Mouse (Mus musculus): Measurements from ENCODE around the gene Eif2a. TPM values are rescaled to one million over a fixed set of nuclear protein-coding genes. Genes with fewer than 3 reads are reported as not detected.
"Not testable (repeated sequence)": the region's sequence is repeated elsewhere in the genome, so short reads cannot be mapped to it uniquely, and the experiment has no call there.

The Eif2a gene
- polyA plus RNA-seq, 1 experiment from 2014 or later = 32.0 TPM

DNA sequence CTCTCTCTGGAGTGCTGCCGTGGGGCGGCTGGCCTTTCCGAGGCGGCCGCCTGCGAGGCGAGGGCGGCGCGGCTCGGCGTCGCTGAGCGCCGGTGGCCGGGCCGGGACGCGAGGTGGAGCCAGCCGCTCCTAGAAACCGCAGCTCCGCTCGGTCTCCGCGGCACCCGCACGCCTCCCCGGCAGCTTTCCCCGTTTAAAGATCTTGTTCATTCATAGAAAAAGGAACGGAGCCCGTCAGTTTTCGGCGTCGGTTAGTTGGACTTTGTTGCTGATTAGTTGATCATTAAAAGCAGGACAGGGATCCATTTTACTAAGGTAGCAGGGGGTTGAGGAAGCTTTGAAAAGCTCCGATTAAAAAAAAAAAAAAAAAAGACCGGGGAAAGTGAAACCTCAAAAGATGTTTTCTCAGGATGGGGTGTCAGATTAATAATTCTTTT, 51.5 kb downstream of the Eif2a start:
- no peaks in the 10 kb centered on the region for H3K27me3 ChIP-seq
- peak overlapping the region; percentile 93 for H3K9ac ChIP-seq
- peaks cover 23% of the 10 kb centered on the region for H3K4me1 ChIP-seq (replicated peaks)
- peak overlapping the region; percentile 98 for H3K27ac ChIP-seq
- H3K9me3 ChIP-seq (replicated peaks) = no peaks in the 10 kb centered on the region
- peak; percentile 78 for ATAC-seq (replicated peaks; ENCODE audit: insufficient number of reproducible peaks, insufficient read depth, low FRiP score, low read depth)
- H3K4me3 ChIP-seq = peak overlapping the region; percentile 75
- no peaks in the 10 kb centered on the region for H3K36me3 ChIP-seq
- H3K4me2 ChIP-seq = peak overlapping the region; percentile 62
- WGBS = under 1% methylated on average over 36 of the region's 36 CpGs

DNA sequence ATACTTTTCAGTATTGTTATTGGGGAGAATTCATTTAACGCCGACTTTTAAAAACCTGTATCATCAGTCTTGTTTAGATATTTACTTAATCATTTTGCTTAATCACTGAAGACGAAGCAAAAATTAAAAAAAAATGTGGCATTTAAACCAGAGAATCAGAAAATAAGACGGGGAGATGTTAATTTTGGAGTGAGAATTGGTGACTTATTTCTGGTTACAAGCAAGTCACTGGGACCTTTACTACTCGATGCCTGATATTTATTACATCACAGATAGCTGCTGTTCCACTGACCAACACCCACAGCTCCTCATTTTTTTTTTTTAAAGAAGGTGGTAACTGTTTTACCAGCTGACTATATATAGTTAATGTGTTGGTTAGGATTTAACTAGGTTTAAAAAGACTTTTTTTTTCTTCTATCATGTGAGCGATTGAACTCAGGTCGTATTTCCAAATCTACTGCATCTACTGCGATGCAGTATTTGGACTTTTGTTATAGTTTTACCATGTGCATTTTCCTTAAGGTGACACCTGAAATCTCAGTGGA, 52.0 kb downstream of the Eif2a start:
- Histone ChIP-seq H3K4me1 (replicated peaks) (peaks cover 28% of the 10 kb centered on the region), H3K4me3 (peak overlapping the region; percentile 75), H3K27me3 (no peaks in the 10 kb centered on the region), H3K9me3 (replicated peaks) (no peaks in the 10 kb centered on the region), H3K4me2 (peak overlapping the region; percentile 62), H3K9ac (peak overlapping the region; percentile 93), H3K36me3 (no peaks in the 10 kb centered on the region), H3K27ac (peak overlapping the region; percentile 98)
- 18% methylated on average over 8 of the region's 8 CpGs for WGBS
- ATAC-seq (replicated peaks; ENCODE audit: insufficient number of reproducible peaks, insufficient read depth, low FRiP score, low read depth) = no peak

DNA sequence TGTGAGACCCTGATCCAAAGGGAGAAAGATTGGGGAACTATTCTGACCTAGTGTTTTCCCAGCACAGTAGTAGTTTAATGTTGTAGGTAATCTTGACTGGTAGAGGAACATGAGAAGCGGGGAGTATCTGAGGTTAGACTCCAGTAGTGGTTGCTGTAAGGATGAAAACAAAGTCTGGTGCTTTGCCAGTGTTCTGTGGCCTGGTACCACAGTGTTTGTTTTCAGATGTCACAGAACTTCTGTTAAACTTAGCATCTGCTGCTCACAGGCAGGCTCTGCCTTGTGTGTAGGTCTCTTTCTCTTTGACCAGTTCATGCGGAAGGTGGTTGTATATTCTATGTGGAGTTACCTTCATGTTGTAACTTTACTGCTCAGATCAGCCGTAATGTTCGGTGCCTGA, 55.9 kb downstream of the Eif2a start:
- no peaks in the 10 kb centered on the region for H3K9me3 ChIP-seq (replicated peaks)
- H3K9ac ChIP-seq = no peak overlapping the region
- H3K4me3 ChIP-seq = no peak overlapping the region
- WGBS = 81% methylated on average over 4 of the region's 4 CpGs
- H3K27me3 ChIP-seq = no peaks in the 10 kb centered on the region
- H3K36me3 ChIP-seq = peaks cover 7% of the 10 kb centered on the region
- ATAC-seq (replicated peaks; ENCODE audit: insufficient number of reproducible peaks, insufficient read depth, low FRiP score, low read depth) = no peak
- peaks cover 34% of the 10 kb centered on the region for H3K4me1 ChIP-seq (replicated peaks)
- no peak overlapping the region for H3K27ac ChIP-seq
- no peak overlapping the region for H3K4me2 ChIP-seq

DNA sequence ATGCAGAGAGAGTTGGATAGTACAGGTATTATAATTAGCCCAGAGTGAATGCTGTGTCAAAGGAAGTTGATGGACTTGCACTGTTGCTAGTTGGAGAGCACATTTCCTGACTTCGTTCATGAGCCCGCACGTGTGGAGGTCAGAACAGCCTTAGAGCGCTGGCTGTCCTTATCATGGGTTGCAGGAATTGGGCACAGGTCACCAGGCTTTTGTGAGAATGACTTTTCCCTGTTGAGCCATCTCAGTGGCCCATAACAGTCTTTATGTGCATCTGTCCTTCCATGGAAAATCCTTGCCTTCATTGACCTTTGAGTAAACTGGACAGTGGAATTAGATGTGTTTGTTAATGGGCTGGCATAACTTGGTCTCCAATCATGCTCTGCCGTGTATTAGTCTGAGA, 56.7 kb downstream of the Eif2a start:
- ATAC-seq (replicated peaks; ENCODE audit: insufficient number of reproducible peaks, insufficient read depth, low FRiP score, low read depth) = no peak
- Histone ChIP-seq H3K9me3 (replicated peaks) (no peaks in the 10 kb centered on the region), H3K4me1 (replicated peaks) (peaks cover 34% of the 10 kb centered on the region), H3K27ac (0 out of 2 replicates have a peak overlapping the region, but pooled peaks have one; percentile 12), H3K9ac (no peak overlapping the region), H3K4me3 (no peak overlapping the region), H3K36me3 (peaks cover 11% of the 10 kb centered on the region), H3K27me3 (no peaks in the 10 kb centered on the region), H3K4me2 (no peak overlapping the region)
- WGBS = 38% methylated on average over 5 of the region's 5 CpGs

DNA sequence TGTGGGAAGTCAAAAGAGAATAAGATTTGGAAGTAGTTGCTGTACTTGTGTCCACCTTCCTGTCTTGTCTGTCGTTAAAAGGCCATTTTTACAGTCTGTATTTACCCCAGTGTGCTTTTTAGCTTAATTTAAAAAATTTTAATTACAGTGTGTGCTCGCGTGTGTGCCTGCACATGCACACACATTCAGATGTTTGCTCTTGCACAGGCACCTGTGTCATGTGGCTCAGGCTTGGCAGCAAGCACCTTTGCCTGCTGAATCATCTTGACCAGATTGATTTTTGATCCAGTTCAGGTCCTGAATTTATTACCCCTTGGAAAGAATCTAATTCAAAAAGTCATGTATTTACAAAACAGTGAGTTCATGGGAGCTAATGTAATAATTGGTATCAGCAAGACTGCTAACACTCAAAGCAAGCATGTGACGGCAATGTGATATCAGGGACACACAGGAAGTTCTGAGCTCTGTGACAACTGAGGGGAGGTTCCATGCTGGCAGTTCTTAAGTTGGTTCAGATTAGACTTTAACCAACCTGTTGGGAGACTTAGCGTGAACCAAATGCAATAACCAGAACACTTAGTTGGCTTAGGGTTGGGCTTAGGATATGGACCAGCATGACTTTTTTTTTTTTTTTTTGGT, 57.3 kb downstream of the Eif2a start:
- 76% methylated on average over 5 of the region's 5 CpGs for WGBS
- H3K27me3 ChIP-seq = no peaks in the 10 kb centered on the region
- no peak for ATAC-seq (replicated peaks; ENCODE audit: insufficient number of reproducible peaks, insufficient read depth, low FRiP score, low read depth)
- H3K27ac ChIP-seq = 0 out of 2 replicates have a peak overlapping the region, but pooled peaks have one; percentile 12
- H3K9ac ChIP-seq = no peak overlapping the region
- no peak overlapping the region for H3K4me3 ChIP-seq
- H3K4me1 ChIP-seq (replicated peaks) = peaks cover 32% of the 10 kb centered on the region
- H3K36me3 ChIP-seq = peaks cover 17% of the 10 kb centered on the region
- no peak overlapping the region for H3K4me2 ChIP-seq
- no peaks in the 10 kb centered on the region for H3K9me3 ChIP-seq (replicated peaks)

DNA sequence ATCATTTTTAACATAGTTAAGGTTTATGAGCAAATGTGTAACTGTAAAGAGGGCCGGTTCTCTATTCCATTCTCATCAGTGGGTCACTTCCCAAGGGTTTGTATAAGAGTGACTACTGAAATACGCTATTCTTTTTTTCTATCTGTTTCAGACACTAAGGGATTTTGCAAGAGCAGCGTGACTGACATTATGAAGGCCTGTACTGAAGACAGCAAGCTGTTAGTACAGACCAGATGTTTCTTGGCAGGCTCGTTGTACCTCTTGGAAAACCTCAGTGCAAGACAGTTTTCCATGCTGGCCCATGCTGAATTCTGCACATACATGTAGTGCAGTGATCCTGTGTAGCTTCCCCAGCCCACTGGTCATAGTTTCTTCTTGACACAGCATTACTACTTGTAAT, 64.9 kb downstream of the Eif2a start:
- ATAC-seq (replicated peaks; ENCODE audit: insufficient number of reproducible peaks, insufficient read depth, low FRiP score, low read depth) = not testable (repeated sequence)
- H3K36me3 ChIP-seq = peaks cover 41% of the 10 kb centered on the region

DNA sequence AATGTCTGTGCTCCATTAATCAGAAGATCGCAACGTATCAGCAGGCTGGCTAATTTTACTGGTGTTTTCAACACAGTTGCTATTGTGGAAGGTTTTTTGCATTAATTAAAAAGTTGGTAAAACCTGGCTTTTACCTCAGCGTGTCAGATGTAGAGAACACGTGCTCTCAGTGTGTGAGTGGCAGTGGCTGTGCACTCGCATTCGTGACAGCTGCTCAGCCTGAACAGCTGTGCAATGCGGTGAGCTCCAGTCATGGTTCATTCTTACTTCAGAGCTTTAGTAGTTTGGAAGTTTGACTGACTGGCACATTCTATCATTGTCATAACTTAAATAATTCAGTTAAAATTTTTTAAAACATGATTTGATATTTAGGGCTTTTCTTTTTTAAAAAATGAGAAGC, 67.0 kb downstream of the Eif2a start:
- H3K36me3 ChIP-seq = peaks cover 26% of the 10 kb centered on the region
- H3K9ac ChIP-seq; H3K4me2 ChIP-seq; H3K4me3 ChIP-seq; H3K27me3 ChIP-seq; H3K27ac ChIP-seq; ATAC-seq (replicated peaks; ENCODE audit: insufficient number of reproducible peaks, insufficient read depth, low FRiP score, low read depth); H3K9me3 ChIP-seq (replicated peaks); H3K4me1 ChIP-seq (replicated peaks): not testable (repeated sequence)
- 94% methylated on average over 7 of the region's 7 CpGs for WGBS

More for the DNA sequence above, 64.9 kb downstream of the Eif2a start:
- not testable (repeated sequence) for H3K27ac ChIP-seq; H3K4me1 ChIP-seq (replicated peaks); H3K9me3 ChIP-seq (replicated peaks); H3K27me3 ChIP-seq; H3K9ac ChIP-seq; H3K4me2 ChIP-seq; H3K4me3 ChIP-seq
- 87% methylated on average over 4 of the region's 4 CpGs for WGBS

DNA sequence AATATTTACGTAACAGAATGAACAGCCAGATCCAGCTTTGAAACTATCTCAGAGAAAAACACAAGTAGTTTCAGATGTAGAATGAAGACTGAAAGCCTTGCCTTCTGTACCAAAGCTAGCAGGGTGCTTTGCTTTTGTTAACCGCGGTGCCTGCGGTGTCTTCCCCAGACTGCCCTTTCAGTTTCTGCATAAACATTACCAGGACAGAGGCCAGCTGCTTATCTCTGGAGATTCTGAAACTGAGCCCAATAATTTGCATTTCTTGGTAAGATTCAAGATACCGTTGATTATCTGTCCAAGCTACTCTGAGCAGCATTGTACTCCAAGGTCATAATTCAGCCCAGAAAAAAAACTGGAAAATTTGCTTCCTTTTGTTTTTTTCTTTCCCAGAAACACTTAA, 68.0 kb downstream of the Eif2a start:
- H3K27me3 ChIP-seq = no peaks in the 10 kb centered on the region
- WGBS = 70% methylated on average over 5 of the region's 5 CpGs

More for the DNA sequence above, 68.0 kb downstream of the Eif2a start:
- no peak overlapping the region for H3K4me3 ChIP-seq
- H3K4me1 ChIP-seq (replicated peaks) = no peaks in the 10 kb centered on the region
- H3K9me3 ChIP-seq (replicated peaks) = no peaks in the 10 kb centered on the region
- peaks cover 26% of the 10 kb centered on the region for H3K36me3 ChIP-seq
- no peak overlapping the region for H3K9ac ChIP-seq
- no peak overlapping the region for H3K4me2 ChIP-seq
- no peak for ATAC-seq (replicated peaks; ENCODE audit: insufficient number of reproducible peaks, insufficient read depth, low FRiP score, low read depth)
- no peak overlapping the region for H3K27ac ChIP-seq

Other genes starting within 250 kb of the Eif2a start
- gene Tsc22d2, start 111.1 kb upstream of the Eif2a start, polyA plus RNA-seq (2015; fragmentation: Nextera tagmentation; extraction: Ambion mirVana) = 12.9 and 13.2 TPM in 2 replicates
- 80.7 and 91.6 TPM in 2 replicates for gene Serp1, start 71 bp downstream of the Eif2a start, polyA plus RNA-seq (2015; fragmentation: Nextera tagmentation; extraction: Ambion mirVana)
- gene Selenot, start 50.8 kb downstream of the Eif2a start, polyA plus RNA-seq (2015; fragmentation: Nextera tagmentation; extraction: Ambion mirVana) = 15.4 and 18.8 TPM in 2 replicates
- 0.08 TPM in 1 of 2 replicates, not detected in the other for gene Erich6, start 111.4 kb downstream of the Eif2a start, polyA plus RNA-seq (2015; fragmentation: Nextera tagmentation; extraction: Ambion mirVana)
- 4.7 and 5.7 TPM in 2 replicates for gene Siah2, start 166.6 kb downstream of the Eif2a start, polyA plus RNA-seq (2015; fragmentation: Nextera tagmentation; extraction: Ambion mirVana)